Mouse (Mus musculus): ENCODE data around the gene Phrf1. TPM values are rescaled to one million over a fixed set of nuclear protein-coding genes. Genes with fewer than 3 reads are reported as not detected.

The Phrf1 gene
- 43.5 and 46.2 TPM in 2 replicates for polyA plus RNA-seq (2015; fragmentation: Nextera tagmentation; extraction: Ambion mirVana)

- Histone ChIP-seq H3K4me2 (peak within 1 kb of the TSS; percentile 97), H3K27me3 (replicated peaks) (no peaks in the 10 kb centered on the region), H3K4me3 (peak within 1 kb of the TSS; percentile 99), H3K4me1 (peaks cover 23% of the 10 kb centered on the region), H3K9ac (peak within 1 kb of the TSS; percentile 98), H3K36me3 (peaks cover 31% of the 10 kb centered on the region), H3K9me3 (no peaks in the 10 kb centered on the region), H3K27ac (replicated peaks) (peak within 1 kb of the TSS; percentile 95)
- WGBS = under 1% methylated on average over 76 of the region's 76 CpGs
- peak; percentile 91 for ATAC-seq (ENCODE audit: extremely low read depth, insufficient number of reproducible peaks, low FRiP score, low TSS enrichment)
Measured at GRCm38 (mm10) chr7:141228279-141229067, at the start of gene Phrf1. Gene Phrf1 (plus strand): TSS chr7:141228784.

- peaks cover 20% of the 10 kb centered on the region for H3K4me1 ChIP-seq
- peaks cover 38% of the 10 kb centered on the region for H3K36me3 ChIP-seq
- no peak overlapping the region for H3K4me2 ChIP-seq
- WGBS = 53% methylated on average over 3 of the region's 3 CpGs
- no peaks in the 10 kb centered on the region for H3K9me3 ChIP-seq
- H3K27ac ChIP-seq (replicated peaks) = no peak overlapping the region
- ATAC-seq (ENCODE audit: extremely low read depth, insufficient number of reproducible peaks, low FRiP score, low TSS enrichment) = no peak
- H3K4me3 ChIP-seq = no peak overlapping the region
- H3K9ac ChIP-seq = no peak overlapping the region
- no peaks in the 10 kb centered on the region for H3K27me3 ChIP-seq (replicated peaks)
Measured at GRCm38 (mm10) chr7:141188194-141188593, 40.4 kb upstream of the Phrf1 start.

DNA sequence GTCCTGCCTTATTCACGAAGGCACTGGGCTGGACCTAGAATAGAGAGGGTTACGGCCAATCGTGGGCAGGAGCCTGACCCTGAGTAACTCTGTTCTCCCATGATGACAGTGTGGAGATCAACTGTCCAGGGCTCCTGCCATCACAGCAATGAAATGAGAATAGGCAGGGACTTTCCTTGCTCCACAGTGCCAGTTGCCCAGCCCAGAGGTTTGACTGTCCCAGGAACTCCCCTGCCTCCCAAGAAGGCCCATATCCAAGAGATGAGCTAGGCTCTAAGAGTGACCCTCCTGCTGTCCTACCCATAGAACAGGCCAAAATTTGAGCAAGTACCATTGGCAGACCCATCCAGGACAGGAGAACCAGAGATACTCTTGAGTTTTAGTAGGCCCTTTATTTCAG, 39.9 kb upstream of the Phrf1 start:
- peaks cover 21% of the 10 kb centered on the region for H3K4me1 ChIP-seq
- H3K9ac ChIP-seq = no peak overlapping the region
- no peak for ATAC-seq (ENCODE audit: extremely low read depth, insufficient number of reproducible peaks, low FRiP score, low TSS enrichment)
- no peaks in the 10 kb centered on the region for H3K27me3 ChIP-seq (replicated peaks)
- H3K27ac ChIP-seq (replicated peaks) = no peak overlapping the region
- no peak overlapping the region for H3K4me2 ChIP-seq
- H3K4me3 ChIP-seq = no peak overlapping the region
- WGBS = 88% methylated on average over 3 of the region's 3 CpGs
- no peaks in the 10 kb centered on the region for H3K9me3 ChIP-seq
- peaks cover 38% of the 10 kb centered on the region for H3K36me3 ChIP-seq

DNA sequence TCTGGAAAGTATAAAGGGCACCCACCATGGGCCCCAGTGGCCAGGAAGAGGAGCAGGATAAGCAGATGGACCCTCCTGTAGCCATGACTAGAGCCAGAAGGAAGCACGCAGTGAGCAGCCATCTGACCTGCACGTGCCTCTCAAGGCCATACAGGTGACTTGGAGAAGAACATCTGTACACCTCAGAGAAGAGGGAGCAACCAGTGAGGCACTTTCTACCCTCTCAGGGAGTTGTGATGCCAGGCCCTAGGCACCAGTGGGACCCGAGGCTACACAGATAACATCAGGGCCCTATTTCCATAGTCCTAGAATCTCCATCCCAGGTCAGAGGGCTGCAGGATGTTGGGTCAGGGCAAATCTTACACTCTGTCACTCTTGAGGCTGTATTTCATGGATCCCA, 38.4 kb upstream of the Phrf1 start:
- H3K4me2 ChIP-seq = no peak overlapping the region
- 84% methylated on average over 3 of the region's 3 CpGs for WGBS
- H3K4me3 ChIP-seq = no peak overlapping the region
- H3K36me3 ChIP-seq = peaks cover 38% of the 10 kb centered on the region
- no peak for ATAC-seq (ENCODE audit: extremely low read depth, insufficient number of reproducible peaks, low FRiP score, low TSS enrichment)
- no peaks in the 10 kb centered on the region for H3K27me3 ChIP-seq (replicated peaks)
- H3K27ac ChIP-seq (replicated peaks) = no peak overlapping the region
- no peak overlapping the region for H3K9ac ChIP-seq
- no peaks in the 10 kb centered on the region for H3K9me3 ChIP-seq
- peaks cover 25% of the 10 kb centered on the region for H3K4me1 ChIP-seq

DNA sequence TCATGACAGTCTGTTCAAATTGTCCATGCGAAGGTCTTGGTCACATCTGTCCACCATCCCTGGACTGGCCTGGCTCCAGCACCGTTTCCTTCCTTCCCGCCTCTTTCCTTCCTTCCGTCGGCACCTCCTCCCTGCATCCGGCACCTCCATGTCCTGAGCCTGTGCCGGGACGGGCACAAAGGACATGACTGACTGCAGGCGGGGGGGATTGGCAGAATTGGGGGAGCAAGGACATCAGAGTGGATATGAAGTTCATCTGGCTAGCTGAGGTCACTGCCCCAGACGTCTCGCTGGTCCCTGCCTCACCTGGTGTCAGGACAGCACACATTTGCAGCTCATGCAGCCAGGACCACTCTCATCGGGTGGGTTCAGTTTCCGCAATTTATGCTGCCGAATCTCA, 37.5 kb upstream of the Phrf1 start:
- no peaks in the 10 kb centered on the region for H3K9me3 ChIP-seq
- ATAC-seq (ENCODE audit: extremely low read depth, insufficient number of reproducible peaks, low FRiP score, low TSS enrichment) = no peak
- H3K27me3 ChIP-seq (replicated peaks) = no peaks in the 10 kb centered on the region
- H3K4me1 ChIP-seq = peaks cover 29% of the 10 kb centered on the region
- no peak overlapping the region for H3K4me2 ChIP-seq
- H3K4me3 ChIP-seq = no peak overlapping the region
- 77% methylated on average over 14 of the region's 14 CpGs for WGBS
- peaks cover 38% of the 10 kb centered on the region for H3K36me3 ChIP-seq
- no peak overlapping the region for H3K27ac ChIP-seq (replicated peaks)
- no peak overlapping the region for H3K9ac ChIP-seq

DNA sequence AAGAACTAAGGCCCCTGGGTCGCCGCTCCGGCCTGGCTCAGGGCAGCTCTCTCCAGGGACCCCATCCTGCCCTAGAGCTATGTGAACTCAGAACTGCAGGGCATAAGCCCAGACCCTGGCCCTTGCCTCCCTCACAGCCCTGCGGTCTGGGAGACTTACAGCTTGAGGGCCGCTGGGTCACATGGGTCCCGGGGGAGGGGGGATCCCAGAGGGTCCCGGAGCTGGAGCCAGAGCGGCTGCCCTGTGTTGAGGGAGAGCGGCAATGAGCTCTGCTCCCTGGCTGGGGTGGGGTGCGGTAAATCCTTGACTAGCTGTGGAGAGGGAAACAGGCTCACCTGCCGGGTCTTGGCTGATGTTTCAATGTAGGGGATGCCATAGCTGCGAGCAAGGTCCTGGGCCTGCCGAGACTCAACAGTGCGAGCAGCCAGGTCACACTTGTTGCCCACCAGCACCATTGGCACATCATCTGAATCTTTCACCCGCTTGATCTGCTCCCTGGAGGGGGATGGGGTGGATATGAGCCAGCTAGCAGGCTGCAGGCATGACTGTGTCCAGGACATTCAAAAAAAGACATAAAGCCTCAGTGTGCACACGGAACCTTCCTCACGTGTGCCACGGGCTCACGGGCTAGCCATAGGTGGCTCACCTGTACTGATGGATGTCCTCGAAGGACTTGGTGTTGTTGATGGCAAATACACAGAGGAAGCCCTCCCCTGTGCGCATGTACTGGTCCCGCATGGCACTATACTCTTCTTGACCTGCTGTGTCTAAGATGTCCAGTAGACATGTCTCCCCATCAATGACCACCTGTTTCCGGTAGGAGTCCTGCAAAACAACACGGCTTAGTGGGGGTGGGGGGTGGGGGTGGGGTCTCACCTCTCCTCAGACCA, 36.5 kb upstream of the Phrf1 start:
- no peak for ATAC-seq (ENCODE audit: extremely low read depth, insufficient number of reproducible peaks, low FRiP score, low TSS enrichment)
- H3K9me3 ChIP-seq = no peaks in the 10 kb centered on the region
- H3K9ac ChIP-seq = peak overlapping the region; percentile 97
- WGBS = 90% methylated on average over 24 of the region's 24 CpGs
- H3K4me2 ChIP-seq = peak overlapping the region; percentile 93
- peaks cover 29% of the 10 kb centered on the region for H3K4me1 ChIP-seq
- peaks cover 38% of the 10 kb centered on the region for H3K36me3 ChIP-seq
- 0 out of 2 replicates have a peak overlapping the region, but pooled peaks have one; percentile 86 for H3K4me3 ChIP-seq
- H3K27me3 ChIP-seq (replicated peaks) = no peaks in the 10 kb centered on the region
- no peak overlapping the region for H3K27ac ChIP-seq (replicated peaks)

- Histone ChIP-seq H3K9ac (peak overlapping the region; percentile 97), H3K27me3 (replicated peaks) (no peaks in the 10 kb centered on the region), H3K36me3 (peaks cover 38% of the 10 kb centered on the region), H3K9me3 (no peaks in the 10 kb centered on the region), H3K27ac (replicated peaks) (peak overlapping the region; percentile 80), H3K4me3 (peak overlapping the region; percentile 86), H3K4me1 (peaks cover 29% of the 10 kb centered on the region), H3K4me2 (peak overlapping the region; percentile 93)
- no peak for ATAC-seq (ENCODE audit: extremely low read depth, insufficient number of reproducible peaks, low FRiP score, low TSS enrichment)
- WGBS = 32% methylated on average over 12 of the region's 12 CpGs
Measured at GRCm38 (mm10) chr7:141192776-141193347, 35.7 kb upstream of the Phrf1 start.

GRCm38 (mm10) chr7:141193348-141193856, 35.2 kb upstream of the Phrf1 start:
- peaks cover 29% of the 10 kb centered on the region for H3K4me1 ChIP-seq
- ATAC-seq (ENCODE audit: extremely low read depth, insufficient number of reproducible peaks, low FRiP score, low TSS enrichment) = 0 out of 2 replicates have a peak, but pooled peaks have one; percentile 0
- no peaks in the 10 kb centered on the region for H3K27me3 ChIP-seq (replicated peaks)
- H3K4me3 ChIP-seq = peak overlapping the region; percentile 86
- 1% methylated on average over 43 of the region's 43 CpGs for WGBS
- peak overlapping the region; percentile 97 for H3K9ac ChIP-seq
- peak overlapping the region; percentile 93 for H3K4me2 ChIP-seq
- H3K36me3 ChIP-seq = peaks cover 38% of the 10 kb centered on the region
- peak overlapping the region; percentile 80 for H3K27ac ChIP-seq (replicated peaks)
- no peaks in the 10 kb centered on the region for H3K9me3 ChIP-seq

- peak; percentile 96 for ATAC-seq (ENCODE audit: extremely low read depth, insufficient number of reproducible peaks, low FRiP score, low TSS enrichment)
- Histone ChIP-seq H3K4me2 (peak within 1 kb of the TSS; percentile 93), H3K4me3 (peak within 1 kb of the TSS; percentile 86), H3K9me3 (no peaks in the 10 kb centered on the region), H3K9ac (peak within 1 kb of the TSS; percentile 97), H3K27me3 (replicated peaks) (no peaks in the 10 kb centered on the region), H3K27ac (replicated peaks) (peak within 1 kb of the TSS; percentile 80), H3K36me3 (peaks cover 35% of the 10 kb centered on the region), H3K4me1 (peaks cover 29% of the 10 kb centered on the region)
- under 1% methylated on average over 38 of the region's 39 CpGs for WGBS
Measured at GRCm38 (mm10) chr7:141193948-141194347, 34.6 kb upstream of the Phrf1 start, which contains the start of the genes Hras and Lrrc56. Gene Hras (minus strand): TSS chr7:141194005. Gene Lrrc56 (plus strand): TSS chr7:141194157.

DNA sequence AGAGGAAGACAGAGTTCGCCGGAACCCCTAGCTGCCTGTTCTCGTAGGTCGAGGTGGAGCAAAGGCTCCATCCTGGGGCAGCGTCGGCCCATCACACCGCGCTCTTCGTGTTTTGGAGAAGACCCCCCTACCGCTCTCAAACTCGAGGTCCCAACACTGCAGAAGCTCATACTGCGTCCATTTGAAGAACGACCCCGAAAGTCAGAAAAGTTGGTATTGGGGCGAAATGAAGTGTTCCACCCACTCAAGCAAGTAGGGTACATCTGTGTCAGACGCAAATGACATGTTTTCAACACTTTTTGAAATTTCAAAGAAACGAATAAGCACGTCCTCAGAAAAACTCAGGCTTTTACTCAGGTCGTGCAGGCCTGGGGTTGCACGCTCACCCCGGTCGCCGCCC, 34.2 kb upstream of the Phrf1 start:
- peak overlapping the region; percentile 93 for H3K4me2 ChIP-seq
- peaks cover 31% of the 10 kb centered on the region for H3K36me3 ChIP-seq
- peak overlapping the region; percentile 86 for H3K4me3 ChIP-seq
- H3K4me1 ChIP-seq = peaks cover 29% of the 10 kb centered on the region
- peak overlapping the region; percentile 72 for H3K9ac ChIP-seq
- ATAC-seq (ENCODE audit: extremely low read depth, insufficient number of reproducible peaks, low FRiP score, low TSS enrichment) = no peak
- no peaks in the 10 kb centered on the region for H3K27me3 ChIP-seq (replicated peaks)
- peak overlapping the region; percentile 60 for H3K27ac ChIP-seq (replicated peaks)
- under 1% methylated on average over 23 of the region's 23 CpGs for WGBS
- no peaks in the 10 kb centered on the region for H3K9me3 ChIP-seq

DNA sequence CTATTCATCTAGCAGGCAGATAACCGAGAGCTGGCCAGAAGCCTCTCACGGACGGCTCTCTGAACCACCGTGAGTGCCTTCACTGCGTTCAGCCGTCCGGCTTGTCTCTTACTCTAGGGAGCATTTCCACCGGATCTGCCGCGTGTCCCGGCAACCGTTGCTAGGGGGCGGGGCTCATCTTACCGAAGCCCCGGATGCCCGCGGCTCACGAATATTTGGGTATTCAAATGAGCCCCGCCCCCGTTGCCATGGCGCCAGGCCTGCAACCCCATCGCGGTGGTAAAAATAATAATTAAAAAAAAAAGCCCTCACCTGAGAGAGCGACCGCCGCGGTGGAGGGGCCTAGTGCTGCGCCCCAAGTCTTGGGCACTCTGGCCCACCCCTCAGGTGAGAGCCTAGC, 33.8 kb upstream of the Phrf1 start:
- no peaks in the 10 kb centered on the region for H3K27me3 ChIP-seq (replicated peaks)
- H3K4me3 ChIP-seq = peak overlapping the region; percentile 86
- peaks cover 29% of the 10 kb centered on the region for H3K4me1 ChIP-seq
- peak overlapping the region; percentile 72 for H3K9ac ChIP-seq
- H3K9me3 ChIP-seq = no peaks in the 10 kb centered on the region
- no peak for ATAC-seq (ENCODE audit: extremely low read depth, insufficient number of reproducible peaks, low FRiP score, low TSS enrichment)
- peak overlapping the region; percentile 60 for H3K27ac ChIP-seq (replicated peaks)
- peaks cover 26% of the 10 kb centered on the region for H3K36me3 ChIP-seq
- H3K4me2 ChIP-seq = peak overlapping the region; percentile 93
- under 1% methylated on average over 28 of the region's 28 CpGs for WGBS

All from heart, embryonic 13.5 days (tissue).